ENCODE assay signal across 10 mouse cellular contexts in the genomic region with DNA sequence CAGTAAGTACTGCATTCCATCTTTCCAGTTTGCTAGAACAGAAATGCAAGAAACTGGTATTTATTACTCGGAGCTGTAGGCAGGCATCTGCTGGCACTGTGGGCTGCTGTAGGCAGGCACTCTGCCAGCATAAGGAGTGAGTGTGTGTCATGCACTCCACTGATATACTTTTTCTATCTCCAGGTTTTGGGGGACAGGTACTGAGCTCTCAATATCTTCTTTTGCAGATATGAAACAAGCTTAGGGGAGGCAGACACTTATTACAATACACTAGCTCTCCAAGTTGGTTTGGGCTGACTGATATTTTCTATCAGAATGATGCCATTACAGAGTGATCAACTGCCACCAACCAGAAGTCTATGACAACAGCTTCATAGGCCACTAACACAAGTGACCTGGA. TPM values are rescaled to one million over a fixed set of nuclear protein-coding genes. Genes with fewer than 3 reads are reported as not detected.
DNase-seq lines count a peak whose midpoint lies in the region; ATAC-seq and TF ChIP-seq lines count a peak whose summit lies in the region.
"Had no signal": no experiment of that assay in that cellular context is flagged by ENCODE, and none has a peak within 500 bp of the region (broad histone marks: within the 10 kb centered on the region; RNA-seq: fewer than 3 reads in every experiment).

No protein-coding gene starts in this region.

- H3K36me3 ChIP-seq in forebrain, embryonic 14.5 days (ENCODE audit: control insufficient read depth, insufficient read depth, low read length), result no peaks in the 10 kb centered on the region
- H3K36me3 ChIP-seq in forebrain, embryonic 12.5 days (replicated peaks), result 0 out of 2 replicates have a peak, but pooled peaks cover 20% of the 10 kb centered on the region
- H3K36me3 ChIP-seq in MEL (ENCODE audit: control insufficient read depth in 1 of 2, insufficient read depth in 2 of 2, low read length in 2 of 2), result peaks cover 40 to 41% of the 10 kb centered on the region in 2 experiments
- peaks cover 54% of the 10 kb centered on the region for H3K36me3 ChIP-seq in liver, embryonic 12.5 days

- no peak overlapping the region for H3K4me3 ChIP-seq in forebrain, embryonic 14.5 days (ENCODE audit: low read depth, low read length)
- no peak overlapping the region for H3K4me3 ChIP-seq in forebrain, embryonic 12.5 days (replicated peaks)
- H3K4me3 ChIP-seq in MEL (ENCODE audit: control insufficient read depth in 1 of 2, insufficient read depth in 1 of 2, low read depth in 2 of 2, low read length in 2 of 2), result no peak overlapping the region
- no peak overlapping the region for H3K4me3 ChIP-seq in liver, embryonic 12.5 days
- H3K4me3 ChIP-seq: embryonic facial prominence, embryonic 12.5 days had no signal

- no peak overlapping the region for H3K27ac ChIP-seq in forebrain, embryonic 14.5 days (ENCODE audit: low read depth, low read length)
- no peak overlapping the region for H3K27ac ChIP-seq in forebrain, embryonic 12.5 days
- H3K27ac ChIP-seq in MEL (ENCODE audit: control insufficient read depth, low read depth, low read length), result peak overlapping the region; percentile 75
- H3K27ac ChIP-seq in liver, embryonic 12.5 days, result peak overlapping the region; percentile 86
- H3K27ac ChIP-seq: embryonic facial prominence, embryonic 12.5 days had no signal

- no peak for TF ChIP-seq CTCF in MEL (IDR thresholded peaks at IDR 0.05 in 2 of 3, conservative IDR thresholded peaks at IDR 0.05 in 1 of 3; ENCODE audit: control insufficient read depth in 1 of 3, insufficient read depth in 1 of 3, low read depth in 2 of 3, low read length in 3 of 3, poor library complexity in 1 of 3, severe bottlenecking in 1 of 3)

- no peak overlapping the region for H3K9ac ChIP-seq in forebrain, embryonic 14.5 days (ENCODE audit: low read length)
- no peak overlapping the region for H3K9ac ChIP-seq in forebrain, embryonic 12.5 days
- no peak overlapping the region for H3K9ac ChIP-seq in MEL (ENCODE audit: control insufficient read depth, low read depth, low read length, poor library complexity, severe bottlenecking)
- H3K9ac ChIP-seq in liver, embryonic 12.5 days, result peak overlapping the region; percentile 23; the same call in 1 of the 2 replicates
- H3K9ac ChIP-seq: embryonic facial prominence, embryonic 12.5 days had no signal

- H3K79me2 ChIP-seq in MEL (ENCODE audit: control insufficient read depth, insufficient read depth, low read length, poor library complexity), result peaks cover 5% of the 10 kb centered on the region

- no peak overlapping the region for H3K4me2 ChIP-seq in forebrain, embryonic 14.5 days (ENCODE audit: low read length)
- no peak overlapping the region for H3K4me2 ChIP-seq in forebrain, embryonic 12.5 days
- peak overlapping the region; percentile 40 for H3K4me2 ChIP-seq in liver, embryonic 12.5 days
- H3K4me2 ChIP-seq: embryonic facial prominence, embryonic 12.5 days; midbrain, embryonic 11.5 days had no signal

- DNase-seq in forebrain, embryonic 14.5 days (ENCODE audit: low spot score), result peak; percentile 10
- peak; percentile 83 for DNase-seq in MEL (ENCODE audit: low read depth, low spot score)
- peak; percentile 70 to 74 for DNase-seq in cerebellum, postnatal 10 days
- DNase-seq in thymus, postnatal 25 days, result no peak
- DNase-seq in lung, adult 18-20 months, result no peak
- no peak for DNase-seq in thymus, postnatal 14 days

- 66% methylated on average over 1 of the region's 1 CpGs for WGBS in forebrain, embryonic 14.5 days
- WGBS in forebrain, embryonic 12.5 days, result 94% methylated on average over 1 of the region's 1 CpGs
- WGBS in liver, embryonic 12.5 days (ENCODE audit: insufficient replicate concordance), result 30% methylated on average over 1 of the region's 1 CpGs

- TF ChIP-seq EP300 in MEL (IDR thresholded peaks at IDR 0.05; ENCODE audit: low read depth in 1 of 2, low read length in 2 of 2), result peak; percentile 93 to 96

- H3K27me3 ChIP-seq in forebrain, embryonic 14.5 days (replicated peaks; ENCODE audit: control insufficient read depth, insufficient read depth, low read length), result no peaks in the 10 kb centered on the region
- no peaks in the 10 kb centered on the region for H3K27me3 ChIP-seq in forebrain, embryonic 12.5 days
- H3K27me3 ChIP-seq in MEL (ENCODE audit: control insufficient read depth in 1 of 2, insufficient read depth in 2 of 2, low read length in 2 of 2), result no peaks in the 10 kb centered on the region
- H3K27me3 ChIP-seq in liver, embryonic 12.5 days (replicated peaks), result no peaks in the 10 kb centered on the region
- H3K27me3 ChIP-seq: embryonic facial prominence, embryonic 12.5 days had no signal

- no peaks in the 10 kb centered on the region for H3K4me1 ChIP-seq in forebrain, embryonic 14.5 days (ENCODE audit: control insufficient read depth, insufficient read depth, low read length)
- H3K4me1 ChIP-seq in forebrain, embryonic 12.5 days, result no peaks in the 10 kb centered on the region
- H3K4me1 ChIP-seq in MEL (ENCODE audit: control insufficient read depth in 1 of 2, insufficient read depth in 2 of 2, low read length in 2 of 2), result peaks cover 7 to 47% of the 10 kb centered on the region in 2 experiments
- H3K4me1 ChIP-seq in liver, embryonic 12.5 days, result peaks cover 76% of the 10 kb centered on the region
- H3K4me1 ChIP-seq: embryonic facial prominence, embryonic 12.5 days had no signal

- no peak for TF ChIP-seq RAD21 in MEL (IDR thresholded peaks at IDR 0.05; ENCODE audit: low read depth, low read length)

- no peak for ATAC-seq in forebrain, embryonic 14.5 days
- no peak for ATAC-seq in forebrain, embryonic 12.5 days (ENCODE audit: low FRiP score)
- ATAC-seq in liver, embryonic 12.5 days, result peak; percentile 93

- H3K9me3 ChIP-seq in forebrain, embryonic 14.5 days (replicated peaks; ENCODE audit: control insufficient read depth, low read length), result no peaks in the 10 kb centered on the region
- no peaks in the 10 kb centered on the region for H3K9me3 ChIP-seq in forebrain, embryonic 12.5 days
- H3K9me3 ChIP-seq in MEL (replicated peaks; ENCODE audit: insufficient read depth, low read length), result no peaks in the 10 kb centered on the region
- no peaks in the 10 kb centered on the region for H3K9me3 ChIP-seq in liver, embryonic 12.5 days (replicated peaks)
- H3K9me3 ChIP-seq: embryonic facial prominence, embryonic 12.5 days had no signal

- TF ChIP-seq POLR2A in MEL (IDR thresholded peaks at IDR 0.05; ENCODE audit: control insufficient read depth in 1 of 2, insufficient read depth in 1 of 2, low read depth in 1 of 2, low read length in 2 of 2, poor library complexity in 1 of 2), result no peak

TF ChIP-seq in MEL, 35 proteins besides CTCF, POLR2A, EP300 and RAD21 (continues in another document):
- TF ChIP-seq GABPA (IDR thresholded peaks at IDR 0.05; ENCODE audit: low read depth, low read length), result no peak
- no peak for TF ChIP-seq POLR2AphosphoS5 (IDR thresholded peaks at IDR 0.05; ENCODE audit: borderline replicate concordance, low read depth, low read length)
- TF ChIP-seq UBTF (IDR thresholded peaks at IDR 0.05; ENCODE audit: borderline replicate concordance, insufficient read depth, low read depth, low read length), result no peak
- TF ChIP-seq ZC3H11A (IDR thresholded peaks at IDR 0.05; ENCODE audit: low read depth, low read length), result no peak
- peak; percentile 57 for TF ChIP-seq MAX (IDR thresholded peaks at IDR 0.05; ENCODE audit: low read length)
- TF ChIP-seq USF2 (IDR thresholded peaks at IDR 0.05; ENCODE audit: borderline replicate concordance in 1 of 2, insufficient read depth in 1 of 2, low read depth in 1 of 2, low read length in 2 of 2), result no peak
- TF ChIP-seq ETS1 (IDR thresholded peaks at IDR 0.05; ENCODE audit: low read depth, low read length), result peak; percentile 80
- TF ChIP-seq POLR2AphosphoS2 (IDR thresholded peaks at IDR 0.05; ENCODE audit: low read length), result no peak
- TF ChIP-seq ZMIZ1 (IDR thresholded peaks at IDR 0.05; ENCODE audit: low read depth, low read length), result no peak
- peak; percentile 55 for TF ChIP-seq TAL1 (IDR thresholded peaks at IDR 0.05; ENCODE audit: low read length)
- TF ChIP-seq E2F4 (IDR thresholded peaks at IDR 0.05; ENCODE audit: borderline replicate concordance, low read depth, low read length), result no peak
- TF ChIP-seq JUND (IDR thresholded peaks at IDR 0.05; ENCODE audit: low read depth, low read length), result peak; percentile 38; the same call in 1 of the 2 replicates
- no peak for TF ChIP-seq ELF1 (IDR thresholded peaks at IDR 0.05; ENCODE audit: low read depth, low read length)
- TF ChIP-seq ZNF384 (IDR thresholded peaks at IDR 0.05; ENCODE audit: low read depth, low read length), result no peak; the same call in 1 of the 2 replicates
- no peak for TF ChIP-seq SMC3 (IDR thresholded peaks at IDR 0.05; ENCODE audit: low read depth, low read length)
- no peak for TF ChIP-seq TBP (IDR thresholded peaks at IDR 0.05; ENCODE audit: low read depth, low read length)
- no peak for TF ChIP-seq ZKSCAN1 (IDR thresholded peaks at IDR 0.05; ENCODE audit: low read depth, low read length)
- TF ChIP-seq MXI1 (IDR thresholded peaks at IDR 0.05; ENCODE audit: low read depth, low read length), result peak; percentile 47
- 0 out of 2 replicates have a peak, but pooled peaks have one; percentile 15 for TF ChIP-seq MAFK (IDR thresholded peaks at IDR 0.05; ENCODE audit: borderline replicate concordance, low read depth, low read length)
- peak; percentile 89 for TF ChIP-seq MYB (IDR thresholded peaks at IDR 0.05; ENCODE audit: low read depth, low read length)
- TF ChIP-seq SIN3A (IDR thresholded peaks at IDR 0.05; ENCODE audit: low read length), result peak; percentile 79
- no peak for TF ChIP-seq HCFC1 (IDR thresholded peaks at IDR 0.05; ENCODE audit: low read depth, low read length)
- TF ChIP-seq NELFE (IDR thresholded peaks at IDR 0.05; ENCODE audit: low read depth, low read length), result no peak
- peak; percentile 26; the same call in 1 of the 2 replicates for TF ChIP-seq USF1 (IDR thresholded peaks at IDR 0.05; ENCODE audit: low read depth, low read length)
- peak; percentile 87 for TF ChIP-seq GATA1 (IDR thresholded peaks at IDR 0.05; ENCODE audit: low read depth, low read length)
- TF ChIP-seq RCOR1 (IDR thresholded peaks at IDR 0.05; ENCODE audit: low read depth, low read length), result peak; percentile 74
- peak; percentile 95 for TF ChIP-seq TCF12 (IDR thresholded peaks at IDR 0.05; ENCODE audit: low read depth, low read length)
- no peak for TF ChIP-seq CHD1 (IDR thresholded peaks at IDR 0.05; ENCODE audit: low read depth, low read length)

RNA-seq across cellular contexts. Expression of a gene that starts 23.0 kb away (rescaled TPM):
- polyA plus RNA-seq in forebrain, embryonic 14.5 days (2014; fragmentation: Nextera tagmentation; extraction: Ambion mirVana), result 26.2 and 26.3 TPM in 2 replicates
- 30.3 and 31.6 TPM in 2 replicates for polyA plus RNA-seq in forebrain, embryonic 12.5 days (2016; fragmentation: Nextera tagmentation; extraction: Ambion mirVana)
- 39.8 and 47.0 TPM in 2 replicates for total RNA-seq in MEL (2012; rRNA removed)
- 10 to 100 TPM in 1 of 2 experiments, not detected in 1; 64.6 TPM for polyA plus RNA-seq in MEL (2012; ENCODE audit: insufficient read depth in 1 of 2, insufficient read length in 2 of 2, low read depth in 1 of 2, low replicate concordance in 2 of 2, missing spikeins in 1 of 2)
- polyA plus RNA-seq in liver, embryonic 12.5 days (2016; fragmentation: Nextera tagmentation; extraction: Ambion mirVana), result 46.0 and 48.3 TPM in 2 replicates

Comparison
In these comparisons a context has a peak if more than half of its experiments do, and no peak if none do; other contexts are left out.
1. DNase-seq: peak in forebrain, embryonic 14.5 days (single experiment), MEL (single experiment) and cerebellum, postnatal 10 days (2 of 2); none in thymus, postnatal 25 days (single experiment), lung, adult 18-20 months (0 of 2) and thymus, postnatal 14 days (single experiment).
2. H3K27ac ChIP-seq: peak in MEL (single experiment) and liver, embryonic 12.5 days (single experiment); none in forebrain, embryonic 14.5 days (single experiment) and forebrain, embryonic 12.5 days (single experiment).